Mouse (Mus musculus): ENCODE data around the gene Dmac1.
"Not testable (repeated sequence)": the region's sequence is repeated elsewhere in the genome, so short reads cannot be mapped to it uniquely, and the experiment has no call there.

Dmac1 gene

GRCm38 (mm10) chr4:75278197-75279175, at the start of gene Dmac1:
Dmac1 (minus strand) TSS chr4:75278305.
- peak; percentile 95 for DNase-seq

GRCm38 (mm10) chr4:75315431-75315830, 37.3 kb upstream of the Dmac1 start:
- no peak for DNase-seq

DNA sequence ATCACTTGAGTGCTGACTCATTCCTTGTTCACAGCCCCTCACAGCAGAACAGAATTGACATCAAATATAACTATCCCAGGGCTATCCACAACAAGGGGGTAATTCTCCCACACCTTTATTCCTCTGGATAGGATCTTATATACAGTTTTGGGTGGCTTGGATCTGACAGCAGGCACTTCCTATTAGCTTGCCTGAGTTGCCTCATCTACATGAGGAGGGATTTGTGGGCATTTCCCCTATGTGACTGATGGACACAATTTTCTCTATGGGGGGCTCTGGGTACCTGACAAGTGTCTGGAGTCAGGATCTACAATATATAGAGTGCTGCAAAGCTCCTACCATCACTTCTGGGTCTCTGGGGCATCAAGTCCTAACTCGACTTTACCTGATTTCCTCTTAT, 36.9 kb upstream of the Dmac1 start:
- no peak for DNase-seq

GRCm38 (mm10) chr4:75311918-75312317, 33.8 kb upstream of the Dmac1 start:
- no peak for DNase-seq

DNA sequence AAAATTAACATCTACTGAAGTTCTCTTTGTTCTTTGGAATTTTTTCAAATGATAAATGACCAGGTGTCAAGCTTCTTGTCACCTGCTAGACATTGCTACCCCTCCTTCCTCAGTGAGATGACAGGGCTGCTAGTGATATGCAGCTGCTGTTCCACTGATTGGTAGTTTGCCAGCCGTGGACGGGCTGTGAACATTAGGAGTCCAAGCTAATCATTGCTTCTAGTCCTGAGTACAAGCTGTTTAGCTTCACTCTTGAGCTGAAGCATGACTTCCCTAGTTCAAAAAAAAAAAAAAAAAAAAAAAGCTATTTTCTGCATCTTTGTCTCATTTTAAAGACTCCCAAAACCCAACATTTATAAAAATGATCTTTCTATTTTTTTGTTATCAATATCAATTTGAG, 33.2 kb upstream of the Dmac1 start:
- DNase-seq: no peak

GRCm38 (mm10) chr4:75300205-75300972, 22.3 kb upstream of the Dmac1 start:
- DNase-seq: no peak

GRCm38 (mm10) chr4:75292315-75292714, 14.2 kb upstream of the Dmac1 start:
- no peak for DNase-seq

DNA sequence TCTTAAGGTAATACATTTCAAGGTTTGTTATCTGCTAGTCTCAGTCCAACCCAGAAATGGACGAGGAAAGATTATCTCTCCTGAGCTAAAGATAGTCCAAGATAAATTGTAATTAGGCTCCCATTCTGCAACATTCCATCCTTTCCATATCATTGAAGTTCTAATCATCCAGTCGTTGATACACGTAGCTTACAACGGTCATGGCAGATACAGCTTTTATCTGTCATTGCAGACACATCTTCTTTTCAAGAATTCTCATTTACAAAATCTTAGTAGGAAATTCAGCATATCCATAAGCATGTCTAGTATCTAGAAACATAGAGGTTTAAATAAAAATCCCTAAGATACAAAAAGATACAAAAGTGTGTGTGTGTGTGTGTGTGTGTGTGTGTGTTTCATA, 13.0 kb upstream of the Dmac1 start:
- DNase-seq: no peak

DNA sequence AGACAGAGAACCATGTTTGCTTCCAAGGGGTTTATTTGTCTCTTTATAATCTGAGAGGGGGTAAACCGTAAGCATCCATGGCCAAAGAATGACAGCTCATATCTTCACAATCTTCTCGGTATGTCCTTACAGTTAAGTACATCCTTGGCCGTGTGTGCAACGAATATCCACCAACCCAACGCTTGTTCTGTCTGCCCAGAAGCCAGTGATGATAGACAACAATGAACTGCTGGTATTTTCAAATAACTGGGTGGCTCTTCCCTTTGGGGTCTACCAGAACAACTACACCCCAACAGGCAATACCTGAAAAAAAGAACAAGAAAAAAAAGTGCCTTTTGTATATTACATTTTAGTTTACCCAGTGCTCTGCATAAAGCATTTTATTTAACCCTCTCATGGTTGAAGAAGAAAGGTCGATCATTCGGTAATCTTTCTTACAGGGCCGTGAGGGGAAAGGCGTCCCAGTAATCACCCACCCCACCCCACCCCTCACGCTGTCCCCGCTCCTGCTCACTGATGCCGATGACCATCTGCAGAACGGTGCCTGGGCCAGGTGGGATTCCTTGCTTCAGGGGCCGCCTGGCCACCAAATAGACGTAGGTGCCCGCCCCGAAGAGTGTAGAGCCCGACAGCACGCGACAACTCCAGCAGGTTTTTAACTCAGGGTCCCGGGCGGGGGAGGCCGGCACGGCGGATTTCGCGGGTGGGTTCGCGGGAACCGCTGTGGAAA, 473 bp downstream of the Dmac1 start:
- no peak for DNase-seq

DNA sequence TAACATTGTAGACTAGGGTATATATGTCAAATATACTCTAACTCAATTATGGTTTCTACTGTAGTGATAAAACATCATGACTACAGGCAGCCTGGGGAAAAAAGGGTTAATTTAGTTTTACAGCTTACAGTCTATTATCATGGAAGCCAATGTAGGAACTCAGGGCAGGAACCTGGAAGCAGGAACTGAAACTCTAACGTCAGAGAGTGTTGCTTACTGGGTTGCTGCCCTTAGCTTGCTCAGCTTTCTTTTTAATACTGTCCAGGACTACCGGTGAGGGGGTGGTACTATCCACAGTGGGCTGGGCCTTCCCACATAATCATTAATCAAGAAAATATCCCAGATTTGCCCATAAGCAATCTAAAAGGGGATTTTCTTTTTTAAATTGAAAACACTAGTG, 2.4 kb downstream of the Dmac1 start:
- DNase-seq: no peak

GRCm38 (mm10) chr4:75267866-75268265, 10.2 kb downstream of the Dmac1 start:
- no peak for DNase-seq

GRCm38 (mm10) chr4:75266773-75267550, 11.1 kb downstream of the Dmac1 start:
- DNase-seq: no peak

- DNase-seq: no peak
Observed at GRCm38 (mm10) chr4:75264219-75264618, 13.9 kb downstream of the Dmac1 start.

- no peak for DNase-seq
Observed at GRCm38 (mm10) chr4:75263556-75264129, 14.5 kb downstream of the Dmac1 start.

DNA sequence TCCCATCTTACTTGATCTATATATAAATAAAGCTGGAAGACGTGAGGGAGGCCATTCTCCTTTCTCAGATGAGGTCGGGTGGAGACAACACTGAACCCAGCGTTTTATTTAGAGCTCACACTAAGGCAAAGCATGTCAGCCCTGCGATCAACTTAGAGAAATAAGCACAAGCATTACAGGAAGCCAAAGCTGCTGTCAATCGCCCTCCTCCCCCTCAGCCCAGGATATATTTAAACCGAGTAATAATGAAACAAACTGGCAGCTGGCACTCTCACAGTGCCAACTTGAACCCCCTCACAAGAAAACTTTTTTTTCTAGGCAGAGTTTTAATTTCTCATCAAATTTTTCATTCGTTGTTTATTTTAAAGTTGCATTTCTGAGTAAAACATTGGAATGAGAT, 15.7 kb downstream of the Dmac1 start:
- peak; percentile 6 for DNase-seq

- DNase-seq: no peak
Observed at GRCm38 (mm10) chr4:75260156-75260555, 17.9 kb downstream of the Dmac1 start.

GRCm38 (mm10) chr4:75259447-75259846, 18.7 kb downstream of the Dmac1 start:
- DNase-seq: no peak

DNA sequence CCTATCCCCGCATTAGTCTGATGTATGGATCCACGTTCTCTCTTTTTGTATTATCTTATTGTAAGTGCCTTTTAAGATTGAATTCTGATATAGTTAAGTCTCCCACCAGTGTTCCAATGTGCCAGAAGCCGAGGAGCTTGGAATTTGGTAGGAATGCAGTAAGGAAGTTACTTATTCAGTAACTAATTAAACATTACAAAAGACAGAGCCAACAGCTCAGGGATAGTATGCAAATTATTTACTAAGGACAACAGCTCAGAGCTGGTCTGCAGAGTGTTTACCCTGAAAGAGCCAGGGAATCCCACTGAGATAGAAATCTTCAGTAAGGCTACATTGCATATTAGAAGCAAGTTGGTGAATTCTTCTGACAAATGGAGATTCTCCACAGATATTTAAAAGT, 43.5 kb downstream of the Dmac1 start:
- not testable (repeated sequence) for DNase-seq

Data from right cerebral cortex, postnatal 14 days (tissue).